Mouse (Mus musculus) heart, embryonic 14.5 days (tissue): ENCODE data around the gene Qsox2. TPM values are rescaled to one million over a fixed set of nuclear protein-coding genes. Genes with fewer than 3 reads are reported as not detected.

Source experiments
- ATAC-seq: fragments of 200-750 bp; cut with Nextera tagmentation; 2 replicates; pipeline ENCODE4 v1.8.0; 2017; ENCODE audit warnings: low read depth, moderate TSS enrichment; ENCODE audit not compliant: insufficient number of reproducible peaks, insufficient read depth, low FRiP score
- H3K27ac ChIP-seq, 2 experiments: fragments of 200-500 bp in 1 of 2; fragments of 300-500 bp in 1 of 2; sonication (generic) in 1 of 2; replicated peaks in 1 of 2; 2 replicates each; pipeline ENCODE4 v1.5.1; 2012 to 2014; ENCODE audit warnings: low read depth in 2 of 2, low read length in 2 of 2, control low read depth in 1 of 2, mild to moderate bottlenecking in 1 of 2, mixed read lengths in 1 of 2; ENCODE audit not compliant: control insufficient read depth in 1 of 2, insufficient read depth in 1 of 2
- H3K27me3 ChIP-seq: fragments of 300-500 bp; sonication (generic); 2 replicates; pipeline ENCODE4 v1.6.1; 2014; ENCODE audit warnings: mild to moderate bottlenecking, low read length, control low read depth; ENCODE audit not compliant: control insufficient read depth, insufficient read depth
- H3K36me3 ChIP-seq: fragments of 300-500 bp; sonication (generic); 2 replicates; pipeline ENCODE4 v1.6.1; 2014; ENCODE audit warnings: mild to moderate bottlenecking, control low read depth, low read length, mixed read lengths; ENCODE audit not compliant: control insufficient read depth, insufficient read depth
- H3K4me1 ChIP-seq, 2 experiments: fragments of 200-500 bp in 1 of 2; fragments of 300-500 bp in 1 of 2; sonication (generic) in 1 of 2; 2 replicates each; pipeline ENCODE4 v1.6.1; 2012 to 2014; ENCODE audit warnings: low read length in 2 of 2, control low read depth in 1 of 2, mixed read lengths in 1 of 2; ENCODE audit not compliant: control insufficient read depth in 2 of 2, insufficient read depth in 2 of 2
- H3K4me2 ChIP-seq: fragments of 300-500 bp; sonication (generic); 2 replicates; pipeline ENCODE4 v1.6.1; 2014; ENCODE audit warnings: mild to moderate bottlenecking, low read length
- H3K4me3 ChIP-seq, 2 experiments: fragments of 200-500 bp in 1 of 2; fragments of 300-500 bp in 1 of 2; sonication (generic) in 1 of 2; 2 replicates each; pipeline ENCODE4 v1.5.1; 2012 to 2014; ENCODE audit warnings: low read length in 2 of 2, mild to moderate bottlenecking in 2 of 2, control low read depth in 1 of 2, low read depth in 1 of 2, moderate library complexity in 1 of 2; ENCODE audit not compliant: control insufficient read depth in 1 of 2, insufficient read depth in 1 of 2
- H3K9ac ChIP-seq: fragments of 300-500 bp; sonication (generic); 2 replicates; pipeline ENCODE4 v1.6.1; 2014; ENCODE audit warnings: mild to moderate bottlenecking, low read length
- H3K9me3 ChIP-seq: fragments of 300-500 bp; sonication (generic); 2 replicates; pipeline ENCODE4 v1.6.1; 2016; ENCODE audit warnings: low read length, control low read depth; ENCODE audit not compliant: control insufficient read depth
- WGBS: fragments of 180-500 bp; shearing (Covaris S2); extraction: QIAGEN DNeasy Blood & Tissue Kit; methylation state at CpG from one replicate; pipeline ENCODE4 v1.1.7; 2014; 5-methylcytosine and 5-hydroxymethylcytosine counted together
- polyA plus RNA-seq: library from polyadenylated mRNA; unstranded; fragments of >200 nt; fragmentation: Nextera tagmentation; extraction: Ambion mirVana; gene quantifications from 2 replicates; pipeline ENCODE4 v1.2.1, GENCODE M21; 2014

The Qsox2 gene
- polyA plus RNA-seq, 1 experiment from 2014 or later: 11.8 TPM

GRCm38 (mm10) chr2:26205126-26205525 lies 32.2 kb downstream of the Qsox2 start:
- no peak overlapping the region for H3K9ac ChIP-seq
- peaks cover 79% of the 10 kb centered on the region for H3K27me3 ChIP-seq
- no peak overlapping the region for H3K4me3 ChIP-seq
- H3K9me3 ChIP-seq: no peaks in the 10 kb centered on the region
- no peak for ATAC-seq
- no peak overlapping the region for H3K27ac ChIP-seq
- H3K4me2 ChIP-seq: no peak overlapping the region
- WGBS: 2% methylated on average over 16 of the region's 16 CpGs
- peaks cover 0 to 3% of the 10 kb centered on the region in 2 experiments; a peak in 2 of 4 replicates for H3K4me1 ChIP-seq
- H3K36me3 ChIP-seq: peaks cover 6% of the 10 kb centered on the region; the same call in 1 of the 2 replicates

DNA sequence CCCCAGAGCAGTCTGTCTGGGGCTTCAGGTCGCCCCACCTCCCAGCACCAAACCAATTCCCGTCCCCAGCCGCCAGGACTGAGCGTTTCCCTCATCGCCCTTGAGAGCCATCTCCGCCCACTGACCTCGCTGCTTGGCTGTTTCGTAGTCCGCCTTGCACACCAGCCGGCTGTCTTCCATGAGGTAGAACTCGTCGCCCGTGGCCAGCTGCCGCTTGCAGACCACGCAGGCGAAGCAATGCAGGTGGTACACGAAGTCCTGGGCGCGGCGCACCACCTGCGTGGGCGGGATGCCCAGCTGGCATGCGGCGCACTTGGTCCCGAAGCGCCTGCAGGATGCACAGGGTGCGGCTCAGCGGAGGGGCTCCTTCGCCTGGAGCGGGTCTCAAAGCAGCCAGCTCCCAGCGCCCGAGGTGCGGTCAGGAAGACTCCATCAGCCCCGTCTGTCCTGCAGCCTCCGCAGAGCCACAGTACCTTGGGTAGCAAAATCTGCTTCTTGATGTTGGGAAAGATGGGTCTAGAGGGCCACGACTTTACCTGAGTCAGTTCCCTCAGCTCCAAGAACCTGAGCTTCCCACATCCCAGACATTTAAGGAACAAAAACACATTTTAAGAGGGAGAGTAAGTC lies 34.4 kb downstream of the Qsox2 start:
- Histone ChIP-seq H3K9me3 (no peaks in the 10 kb centered on the region), H3K9ac (no peak overlapping the region), H3K4me2 (no peak overlapping the region), H3K27ac (no peak overlapping the region), H3K36me3 (no peaks in the 10 kb centered on the region), H3K27me3 (peaks cover 100% of the 10 kb centered on the region), H3K4me1 (peaks cover 7 to 11% of the 10 kb centered on the region in 2 experiments), H3K4me3 (no peak overlapping the region)
- ATAC-seq: no peak
- under 1% methylated on average over 36 of the region's 36 CpGs for WGBS

GRCm38 (mm10) chr2:26201926-26202848 lies 35.1 kb downstream of the Qsox2 start:
- Histone ChIP-seq H3K27me3 (peaks cover 100% of the 10 kb centered on the region), H3K4me1 (peaks cover 8 to 14% of the 10 kb centered on the region in 2 experiments), H3K9ac (no peak overlapping the region), H3K4me2 (no peak overlapping the region), H3K9me3 (no peaks in the 10 kb centered on the region), H3K4me3 (peak overlapping the region in 1 of 2 experiments; percentile 11; a peak in 1 of 4 replicates), H3K27ac (no peak overlapping the region), H3K36me3 (no peaks in the 10 kb centered on the region)
- ATAC-seq: no peak
- under 1% methylated on average over 75 of the region's 77 CpGs for WGBS

DNA sequence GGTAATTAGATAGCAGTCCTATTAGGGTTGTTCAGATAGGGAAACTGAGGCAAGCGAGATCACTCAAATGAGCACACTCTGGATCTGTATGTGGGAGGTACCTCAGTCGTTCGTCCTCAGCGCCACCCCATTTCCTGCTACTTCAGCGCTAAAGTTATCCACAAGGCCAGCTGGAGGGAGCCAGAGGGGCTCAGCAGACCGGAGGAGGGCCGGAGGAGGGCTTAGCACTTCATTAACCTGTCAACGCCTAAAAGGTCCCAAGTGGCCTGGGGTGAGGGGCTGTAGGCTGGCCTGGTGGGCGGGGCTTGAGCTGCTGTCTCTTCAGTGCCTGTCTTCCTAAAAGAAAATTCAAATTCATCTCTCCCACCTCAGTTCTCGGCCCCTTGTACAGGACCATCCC lies 38.8 kb downstream of the Qsox2 start:
- H3K9me3 ChIP-seq: no peaks in the 10 kb centered on the region
- peak overlapping the region; percentile 49 for H3K4me2 ChIP-seq
- peak overlapping the region in 1 of 2 experiments; percentile 24; a peak in 2 of 4 replicates for H3K4me3 ChIP-seq
- WGBS: 0% methylated on average over 10 of the region's 10 CpGs
- H3K36me3 ChIP-seq: no peaks in the 10 kb centered on the region
- no peak for ATAC-seq
- peaks cover 97% of the 10 kb centered on the region for H3K27me3 ChIP-seq
- H3K9ac ChIP-seq: no peak overlapping the region
- no peak overlapping the region for H3K27ac ChIP-seq
- H3K4me1 ChIP-seq: peaks cover 8 to 14% of the 10 kb centered on the region in 2 experiments

GRCm38 (mm10) chr2:26194552-26195339 lies 42.6 kb downstream of the Qsox2 start:
- H3K9me3 ChIP-seq: no peaks in the 10 kb centered on the region
- H3K9ac ChIP-seq: no peak overlapping the region
- no peak for ATAC-seq
- H3K27me3 ChIP-seq: peaks cover 90% of the 10 kb centered on the region
- H3K36me3 ChIP-seq: no peaks in the 10 kb centered on the region
- H3K4me1 ChIP-seq: peaks cover 8 to 11% of the 10 kb centered on the region in 2 experiments
- WGBS: 37% methylated on average over 7 of the region's 7 CpGs
- no peak overlapping the region for H3K4me2 ChIP-seq
- no peak overlapping the region for H3K4me3 ChIP-seq
- H3K27ac ChIP-seq: no peak overlapping the region

GRCm38 (mm10) chr2:26188517-26188916 lies 48.8 kb downstream of the Qsox2 start:
- Histone ChIP-seq H3K9me3 (no peaks in the 10 kb centered on the region), H3K4me1 (no peaks in the 10 kb centered on the region; a peak in 1 of 4 replicates), H3K9ac (no peak overlapping the region), H3K4me3 (no peak overlapping the region), H3K27ac (no peak overlapping the region), H3K4me2 (no peak overlapping the region), H3K27me3 (peaks cover 58% of the 10 kb centered on the region), H3K36me3 (no peaks in the 10 kb centered on the region)
- whole genome bisulfite sequencing: 55% methylated on average over 5 of the region's 5 CpGs
- no peak for ATAC-seq

- WGBS: 46% methylated on average over 3 of the region's 3 CpGs
- H3K27ac ChIP-seq: no peak overlapping the region
- no peaks in the 10 kb centered on the region for H3K36me3 ChIP-seq
- H3K9ac ChIP-seq: no peak overlapping the region
- no peaks in the 10 kb centered on the region; a peak in 1 of 4 replicates for H3K4me1 ChIP-seq
- no peak overlapping the region for H3K4me3 ChIP-seq
- no peak for ATAC-seq
- no peak overlapping the region for H3K4me2 ChIP-seq
- H3K27me3 ChIP-seq: peaks cover 37% of the 10 kb centered on the region
- H3K9me3 ChIP-seq: no peaks in the 10 kb centered on the region
Observed at GRCm38 (mm10) chr2:26184352-26184751, 53.0 kb downstream of the Qsox2 start.
